In genomic region chr7:71470418-71470817, GRCm38 (mm10) we compare ENCODE assay signal across 20 mouse cellular contexts.
DNase-seq lines count a peak whose midpoint lies in the region; ATAC-seq lines count a peak whose summit lies in the region.
"Had no signal": no experiment of that assay in that cellular context is flagged by ENCODE, and none has a peak within 500 bp of the region (broad histone marks: within the 10 kb centered on the region; RNA-seq: fewer than 3 reads in every experiment).

No protein-coding gene starts in this region.

- 12% methylated on average over 2 of the region's 2 CpGs for WGBS in kidney, embryonic 15.5 days
- WGBS in lung, embryonic 15.5 days: 25% methylated on average over 2 of the region's 2 CpGs

- H3K27ac ChIP-seq in kidney, embryonic 15.5 days: peak overlapping the region; percentile 95
- H3K27ac ChIP-seq in lung, embryonic 15.5 days: peak overlapping the region; percentile 15; the same call in 1 of the 2 replicates
- H3K27ac ChIP-seq: embryonic facial prominence, embryonic 12.5 days; forebrain, embryonic 12.5 days; heart, embryonic 13.5 days; hindbrain, embryonic 14.5 days; limb, embryonic 12.5 days; macrophage had no signal

- peaks cover 44% of the 10 kb centered on the region for H3K4me1 ChIP-seq in kidney, embryonic 15.5 days
- peaks cover 41% of the 10 kb centered on the region for H3K4me1 ChIP-seq in lung, embryonic 15.5 days
- H3K4me1 ChIP-seq: forebrain, embryonic 12.5 days had no signal

- no peak for ATAC-seq in kidney, embryonic 15.5 days (replicated peaks; ENCODE audit: low FRiP score)
- no peak for ATAC-seq in lung, embryonic 15.5 days (ENCODE audit: borderline replicate concordance, extremely low read depth, low FRiP score, low TSS enrichment)
- ATAC-seq: inflammation-experienced regulatory T-cells, adult 6 months; liver, postnatal 0 days had no signal

- H3K4me3 ChIP-seq in kidney, embryonic 15.5 days (replicated peaks): no peak overlapping the region
- H3K4me3 ChIP-seq in lung, embryonic 15.5 days: no peak overlapping the region
- H3K4me3 ChIP-seq: embryonic facial prominence, embryonic 12.5 days; erythroblast, embryonic 14.5 days; forebrain, embryonic 12.5 days; heart, embryonic 13.5 days; limb, embryonic 12.5 days had no signal

- H3K9me3 ChIP-seq in kidney, embryonic 15.5 days (replicated peaks): no peaks in the 10 kb centered on the region
- H3K9me3 ChIP-seq in lung, embryonic 15.5 days: no peaks in the 10 kb centered on the region
- H3K9me3 ChIP-seq: embryonic facial prominence, embryonic 12.5 days; forebrain, embryonic 12.5 days; heart, embryonic 13.5 days; limb, embryonic 12.5 days had no signal

- no peaks in the 10 kb centered on the region for H3K27me3 ChIP-seq in kidney, embryonic 15.5 days
- H3K27me3 ChIP-seq in lung, embryonic 15.5 days: no peaks in the 10 kb centered on the region
- H3K27me3 ChIP-seq: embryonic facial prominence, embryonic 12.5 days; forebrain, embryonic 12.5 days; heart, embryonic 13.5 days; limb, embryonic 12.5 days had no signal

- no peak overlapping the region for H3K4me2 ChIP-seq in kidney, embryonic 15.5 days
- H3K4me2 ChIP-seq in lung, embryonic 15.5 days: no peak overlapping the region
- H3K4me2 ChIP-seq: embryonic facial prominence, embryonic 12.5 days; forebrain, embryonic 12.5 days; heart, embryonic 13.5 days; hindbrain, embryonic 14.5 days; limb, embryonic 12.5 days; liver, embryonic 11.5 days had no signal

- no peak overlapping the region for H3K9ac ChIP-seq in kidney, embryonic 15.5 days
- H3K9ac ChIP-seq in lung, embryonic 15.5 days: no peak overlapping the region
- H3K9ac ChIP-seq: embryonic facial prominence, embryonic 12.5 days; forebrain, embryonic 12.5 days; heart, embryonic 13.5 days; hindbrain, embryonic 14.5 days; limb, embryonic 12.5 days; liver, postnatal 0 days had no signal

- no peaks in the 10 kb centered on the region for H3K36me3 ChIP-seq in kidney, embryonic 15.5 days
- no peaks in the 10 kb centered on the region for H3K36me3 ChIP-seq in lung, embryonic 15.5 days
- H3K36me3 ChIP-seq: embryonic facial prominence, embryonic 12.5 days; forebrain, embryonic 12.5 days; heart, embryonic 13.5 days; limb, embryonic 12.5 days had no signal

- peak; percentile 93 for DNase-seq in heart, adult 11 months
- DNase-seq in heart, adult 8-10 months (ENCODE audit: low spot score): no peak
- DNase-seq in kidney, adult 18-20 months: no peak
- DNase-seq in lung, postnatal 14 days: no peak
- DNase-seq: cerebellum, adult 11 months; cerebellum, adult 9-11 months; gastrocnemius, postnatal 25 days; heart, postnatal 4 days; liver, postnatal 0 days had no signal
